Mouse (Mus musculus) myocyte (in vitro differentiated cells): ENCODE data around the gene Tdrkh. TPM values are rescaled to one million over a fixed set of nuclear protein-coding genes. Genes with fewer than 3 reads are reported as not detected.

Experiments
- H3K27me3 ChIP-seq: one replicate; pipeline ENCODE4 v1.6.1; 2011; ENCODE audit not compliant: control insufficient read depth, insufficient read depth, insufficient read length
- H3K36me3 ChIP-seq: one replicate; pipeline ENCODE4 v1.6.1; 2011; ENCODE audit not compliant: control insufficient read depth, insufficient read depth
- H3K4me2 ChIP-seq: one replicate; pipeline ENCODE4 v1.6.1; 2011; ENCODE audit warnings: low read depth, control low read depth
- H3K4me3 ChIP-seq: one replicate; pipeline ENCODE4 v1.5.1; 2011; ENCODE audit warnings: mild to moderate bottlenecking, control low read depth, moderate library complexity
- H3K79me2 ChIP-seq: one replicate; pipeline ENCODE4 v1.6.1; 2011; ENCODE audit not compliant: control insufficient read depth, insufficient read depth
- H3ac ChIP-seq: one replicate; pipeline ENCODE4 v1.6.1; 2011; ENCODE audit not compliant: control insufficient read depth, insufficient read length
- CEBPB ChIP-seq: IDR thresholded peaks from 2 replicates; pipeline ENCODE4 v1.6.1; 2011; ENCODE audit warnings: mild to moderate bottlenecking, moderate library complexity; ENCODE audit not compliant: poor library complexity, insufficient read depth, severe bottlenecking
- E2F4 ChIP-seq: IDR thresholded peaks from one replicate; pipeline ENCODE4 v1.6.1; 2011; ENCODE audit warnings: mild to moderate bottlenecking, control low read depth, moderate library complexity; ENCODE audit not compliant: insufficient read depth
- MAX ChIP-seq: IDR thresholded peaks from one replicate; pipeline ENCODE4 v1.6.1; 2011; ENCODE audit warnings: low read depth, mild to moderate bottlenecking, control low read depth
- MYOD1 ChIP-seq, 3 experiments: IDR thresholded peaks; one replicate each; pipeline ENCODE4 v1.6.1; 2011; ENCODE audit warnings: control low read depth in 2 of 3, low read depth in 2 of 3, mild to moderate bottlenecking in 2 of 3, moderate library complexity in 1 of 3; ENCODE audit not compliant: insufficient read length in 2 of 3, control insufficient read depth in 1 of 3
- MYOG ChIP-seq, 3 experiments: IDR thresholded peaks; one replicate each; pipeline ENCODE4 v1.6.1; 2011; ENCODE audit warnings: control low read depth in 2 of 3, low read depth in 2 of 3, mild to moderate bottlenecking in 2 of 3; ENCODE audit not compliant: insufficient read length in 2 of 3, control insufficient read depth in 1 of 3, insufficient read depth in 1 of 3
- POLR2A ChIP-seq: IDR thresholded peaks from one replicate; pipeline ENCODE4 v1.6.1; 2011; ENCODE audit warnings: low read depth, mild to moderate bottlenecking, control low read depth, moderate library complexity; ENCODE audit not compliant: insufficient read length
- POLR2AphosphoS2 ChIP-seq: IDR thresholded peaks from one replicate; pipeline ENCODE4 v1.6.1; 2011; ENCODE audit warnings: low read depth, control low read depth; ENCODE audit not compliant: insufficient read length
- REST ChIP-seq: IDR thresholded peaks from one replicate; pipeline ENCODE4 v1.6.1; 2011; ENCODE audit warnings: mild to moderate bottlenecking, control low read depth, moderate library complexity; ENCODE audit not compliant: insufficient read depth, insufficient read length
- SRF ChIP-seq: IDR thresholded peaks from one replicate; pipeline ENCODE4 v1.6.1; 2011; ENCODE audit warnings: low read depth; ENCODE audit not compliant: control insufficient read depth, insufficient read length
- TCF12 ChIP-seq: IDR thresholded peaks from one replicate; pipeline ENCODE4 v1.6.1; 2011; ENCODE audit warnings: mild to moderate bottlenecking, control low read depth; ENCODE audit not compliant: poor library complexity, insufficient read depth, severe bottlenecking
- TCF3 ChIP-seq: IDR thresholded peaks from one replicate; pipeline ENCODE4 v1.6.1; 2011; ENCODE audit warnings: low read depth, control low read depth; ENCODE audit not compliant: insufficient read length
- USF1 ChIP-seq: IDR thresholded peaks from one replicate; pipeline ENCODE4 v1.6.1; 2011; ENCODE audit warnings: low read depth, mild to moderate bottlenecking, control low read depth, moderate library complexity
- polyA plus RNA-seq: library from polyadenylated mRNA; unstranded; fragments of >200 nt; fragmentation: generic; extraction: Trizol; gene quantifications from one replicate; pipeline ENCODE4 v1.2.1, GENCODE M21; 2012; ENCODE audit warnings: missing spikeins

Gene Tdrkh
- polyA plus RNA-seq, 1 experiment = 5.4 TPM

DNA sequence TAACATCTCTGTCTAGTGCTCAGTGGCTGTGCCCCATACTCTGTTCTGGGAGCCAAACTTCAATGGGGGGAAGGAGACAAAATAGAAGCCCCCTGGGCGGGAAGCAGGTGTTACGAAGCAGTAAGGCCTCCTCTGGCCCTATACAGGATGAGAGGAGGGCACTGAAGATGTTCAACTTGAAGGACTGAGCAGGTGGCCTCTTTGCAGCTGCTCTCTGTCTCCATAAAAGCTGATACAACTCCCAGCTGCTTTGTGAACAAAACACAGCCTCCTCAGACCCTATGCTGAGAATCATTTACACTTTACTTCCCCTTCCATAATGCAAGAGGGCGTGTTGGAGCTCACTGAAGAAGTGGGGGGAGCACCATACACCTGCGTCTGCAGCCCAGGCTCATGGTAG lies 26.4 kb upstream of the Tdrkh start:
- Histone ChIP-seq H3K4me3 (no peak overlapping the region), H3K79me2 (no peaks in the 10 kb centered on the region), H3K36me3 (no peaks in the 10 kb centered on the region), H3K4me2 (no peak overlapping the region), H3ac (no peak overlapping the region), H3K27me3 (peaks cover 5% of the 10 kb centered on the region)
- no peak for TF ChIP-seq POLR2A
- peak in 2 of 3 experiments; percentile 22 to 71 for TF ChIP-seq MYOD1 (IDR thresholded peaks at IDR 0.05; ENCODE audit: control insufficient read depth in 1 of 3, insufficient read length in 2 of 3, low read depth in 2 of 3)

- H3K36me3 ChIP-seq = no peaks in the 10 kb centered on the region
- H3K27me3 ChIP-seq = peaks cover 5% of the 10 kb centered on the region
- TF ChIP-seq POLR2A = no peak
- TF ChIP-seq CEBPB = no peak
- no peak for TF ChIP-seq REST
- H3ac ChIP-seq = no peak overlapping the region
- no peak overlapping the region for H3K4me2 ChIP-seq
- no peaks in the 10 kb centered on the region for H3K79me2 ChIP-seq
- H3K4me3 ChIP-seq = no peak overlapping the region
Observed at GRCm38 (mm10) chr3:94387391-94387790, 25.7 kb upstream of the Tdrkh start.

GRCm38 (mm10) chr3:94388047-94388446 lies 25.0 kb upstream of the Tdrkh start:
- Histone ChIP-seq H3K79me2 (no peaks in the 10 kb centered on the region), H3K36me3 (no peaks in the 10 kb centered on the region), H3K4me3 (no peak overlapping the region), H3K27me3 (peaks cover 5% of the 10 kb centered on the region), H3ac (no peak overlapping the region), H3K4me2 (no peak overlapping the region)
- TF ChIP-seq POLR2A (no peak), USF1 (no peak), E2F4 (no peak), MYOD1 (IDR thresholded peaks at IDR 0.05; ENCODE audit: control insufficient read depth in 1 of 3, insufficient read length in 2 of 3, low read depth in 2 of 3) (no peak), MYOG (IDR thresholded peaks at IDR 0.05; ENCODE audit: control insufficient read depth in 1 of 3, insufficient read depth in 1 of 3, insufficient read length in 2 of 3, low read depth in 2 of 3) (no peak), TCF3 (no peak), SRF (no peak), REST (no peak)

DNA sequence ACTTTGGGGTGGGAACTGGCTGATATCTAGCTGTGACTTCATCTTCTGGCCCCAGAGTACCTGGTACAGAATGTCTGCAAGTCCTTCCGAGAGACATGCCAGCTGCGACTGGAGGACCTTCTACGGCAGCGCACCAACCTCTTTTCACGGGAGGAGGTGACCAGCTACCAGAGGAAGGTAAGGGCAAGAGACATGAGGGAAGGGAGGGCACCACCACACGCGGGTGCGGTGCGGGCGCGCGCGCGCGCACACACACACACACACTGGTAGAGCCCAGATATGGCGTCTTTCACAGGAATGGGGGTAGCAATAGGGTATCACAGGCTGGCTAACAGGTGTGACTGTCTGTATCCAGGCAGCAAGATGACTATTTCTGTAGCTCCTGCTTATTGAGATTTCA lies 23.7 kb upstream of the Tdrkh start:
- Histone ChIP-seq H3K27me3 (peaks cover 5% of the 10 kb centered on the region), H3K36me3 (no peaks in the 10 kb centered on the region), H3ac (no peak overlapping the region), H3K4me3 (no peak overlapping the region), H3K4me2 (no peak overlapping the region), H3K79me2 (no peaks in the 10 kb centered on the region)
- no peak for TF ChIP-seq REST
- no peak for TF ChIP-seq MYOG (IDR thresholded peaks at IDR 0.05; ENCODE audit: control insufficient read depth in 1 of 3, insufficient read depth in 1 of 3, insufficient read length in 2 of 3, low read depth in 2 of 3)
- no peak for TF ChIP-seq CEBPB
- no peak for TF ChIP-seq E2F4
- TF ChIP-seq MYOD1 (IDR thresholded peaks at IDR 0.05; ENCODE audit: control insufficient read depth in 1 of 3, insufficient read length in 2 of 3, low read depth in 2 of 3) = no peak
- TF ChIP-seq TCF12 = no peak

GRCm38 (mm10) chr3:94391001-94391400 lies 22.1 kb upstream of the Tdrkh start:
- Histone ChIP-seq H3K4me3 (no peak overlapping the region), H3K79me2 (no peaks in the 10 kb centered on the region), H3K27me3 (peaks cover 5% of the 10 kb centered on the region), H3ac (no peak overlapping the region), H3K36me3 (no peaks in the 10 kb centered on the region), H3K4me2 (no peak overlapping the region)
- TF ChIP-seq MYOG (IDR thresholded peaks at IDR 0.05; ENCODE audit: control insufficient read depth in 1 of 3, insufficient read depth in 1 of 3, insufficient read length in 2 of 3, low read depth in 2 of 3) = no peak
- no peak for TF ChIP-seq CEBPB
- no peak for TF ChIP-seq TCF12
- no peak for TF ChIP-seq MAX
- no peak for TF ChIP-seq POLR2AphosphoS2
- TF ChIP-seq USF1 = no peak
- TF ChIP-seq E2F4 = no peak
- TF ChIP-seq MYOD1 (IDR thresholded peaks at IDR 0.05; ENCODE audit: control insufficient read depth in 1 of 3, insufficient read length in 2 of 3, low read depth in 2 of 3) = no peak
- TF ChIP-seq TCF3 = no peak
- no peak for TF ChIP-seq POLR2A
- TF ChIP-seq REST = no peak
- TF ChIP-seq SRF = no peak
